Mouse (Mus musculus) embryonic facial prominence, embryonic 12.5 days (tissue): ENCODE data around the gene Ndufs1. TPM values are rescaled to one million over a fixed set of nuclear protein-coding genes. Genes with fewer than 3 reads are reported as not detected.

Source experiments
- ATAC-seq: fragments of 200-750 bp; cut with Nextera tagmentation; 2 replicates; pipeline ENCODE4 v1.8.0; 2017; ENCODE audit not compliant: insufficient number of reproducible peaks, insufficient read depth, low FRiP score, low TSS enrichment
- H3K27ac ChIP-seq: fragments of 300-500 bp; sonication (generic); 2 replicates; pipeline ENCODE4 v1.5.1; 2016; ENCODE audit warnings: mild to moderate bottlenecking
- H3K27me3 ChIP-seq: fragments of 300-500 bp; sonication (generic); 2 replicates; pipeline ENCODE4 v1.6.1; 2016; ENCODE audit warnings: mild to moderate bottlenecking, moderate library complexity
- H3K36me3 ChIP-seq: fragments of 300-500 bp; sonication (generic); 2 replicates; pipeline ENCODE4 v1.6.1; 2016; ENCODE audit warnings: mild to moderate bottlenecking
- H3K4me1 ChIP-seq: fragments of 300-500 bp; sonication (generic); 2 replicates; pipeline ENCODE4 v1.6.1; 2016
- H3K4me2 ChIP-seq: fragments of 300-500 bp; sonication (generic); replicated peaks from 2 replicates; pipeline ENCODE4 v1.6.1; 2016; ENCODE audit warnings: mild to moderate bottlenecking, moderate library complexity
- H3K4me3 ChIP-seq: fragments of 300-500 bp; sonication (generic); 2 replicates; pipeline ENCODE4 v1.5.1; 2016; ENCODE audit warnings: mild to moderate bottlenecking
- H3K9ac ChIP-seq: fragments of 300-500 bp; sonication (generic); 2 replicates; pipeline ENCODE4 v1.6.1; 2016; ENCODE audit warnings: mild to moderate bottlenecking, moderate library complexity
- H3K9me3 ChIP-seq: fragments of 300-500 bp; sonication (generic); 2 replicates; pipeline ENCODE4 v1.6.1; 2016; ENCODE audit warnings: mild to moderate bottlenecking, moderate library complexity
- WGBS: fragments of 180-500 bp; shearing (Covaris S2); methylation state at CpG from one replicate; pipeline ENCODE4 v1.1.7; 2016; 5-methylcytosine and 5-hydroxymethylcytosine counted together
- polyA plus RNA-seq: library from polyadenylated mRNA; unstranded; fragments of >200 nt; fragmentation: Nextera tagmentation; extraction: Ambion mirVana; gene quantifications from 2 replicates; pipeline ENCODE4 v1.2.1, GENCODE M21; 2016

Ndufs1 gene
- polyA plus RNA-seq, 1 experiment from 2014 or later, result 136 TPM

- no peak overlapping the region for H3K27ac ChIP-seq
- H3K4me1 ChIP-seq, result peaks cover 4% of the 10 kb centered on the region; the same call in 1 of the 2 replicates
- 89% methylated on average over 11 of the region's 11 CpGs for WGBS
- no peak overlapping the region for H3K4me3 ChIP-seq
- H3K27me3 ChIP-seq, result no peaks in the 10 kb centered on the region
- H3K9ac ChIP-seq, result no peak overlapping the region
- H3K4me2 ChIP-seq, result no peak overlapping the region
- no peaks in the 10 kb centered on the region for H3K36me3 ChIP-seq
- H3K9me3 ChIP-seq, result no peaks in the 10 kb centered on the region
- no peak for ATAC-seq
Measured at GRCm38 (mm10) chr1:63131766-63132165, 44.9 kb downstream of the Ndufs1 start.

GRCm38 (mm10) chr1:63130883-63131282, 45.8 kb downstream of the Ndufs1 start:
- no peak for ATAC-seq

GRCm38 (mm10) chr1:63129857-63130690, 46.6 kb downstream of the Ndufs1 start:
- no peak for ATAC-seq
- Histone ChIP-seq H3K36me3 (peaks cover 6% of the 10 kb centered on the region; the same call in 1 of the 2 replicates), H3K9ac (peak overlapping the region; percentile 19; the same call in 1 of the 2 replicates), H3K27ac (no peak overlapping the region), H3K4me1 (peaks cover 4% of the 10 kb centered on the region; the same call in 1 of the 2 replicates), H3K9me3 (no peaks in the 10 kb centered on the region), H3K4me3 (peak overlapping the region; percentile 22; the same call in 1 of the 2 replicates), H3K27me3 (no peaks in the 10 kb centered on the region), H3K4me2 (peak overlapping the region; percentile 51)
- WGBS, result 18% methylated on average over 18 of the region's 18 CpGs

More at GRCm38 (mm10) chr1:63130883-63131282, 45.8 kb downstream of the Ndufs1 start:
- Histone ChIP-seq H3K4me1 (peaks cover 4% of the 10 kb centered on the region; the same call in 1 of the 2 replicates), H3K27me3 (no peaks in the 10 kb centered on the region), H3K27ac (no peak overlapping the region), H3K4me3 (no peak overlapping the region), H3K9me3 (no peaks in the 10 kb centered on the region), H3K9ac (no peak overlapping the region), H3K36me3 (no peaks in the 10 kb centered on the region), H3K4me2 (no peak overlapping the region)
- 91% methylated on average over 2 of the region's 2 CpGs for WGBS

GRCm38 (mm10) chr1:63129273-63129672, 47.4 kb downstream of the Ndufs1 start:
- H3K4me2 ChIP-seq, result no peak overlapping the region; the same call in 1 of the 2 replicates
- H3K9me3 ChIP-seq, result no peaks in the 10 kb centered on the region
- no peak overlapping the region for H3K4me3 ChIP-seq
- H3K36me3 ChIP-seq, result peaks cover 9% of the 10 kb centered on the region
- 65% methylated on average over 3 of the region's 3 CpGs for WGBS
- H3K27ac ChIP-seq, result no peak overlapping the region
- H3K27me3 ChIP-seq, result no peaks in the 10 kb centered on the region
- H3K9ac ChIP-seq, result no peak overlapping the region
- peaks cover 4% of the 10 kb centered on the region; the same call in 1 of the 2 replicates for H3K4me1 ChIP-seq
- ATAC-seq, result no peak

- 93% methylated on average over 3 of the region's 3 CpGs for WGBS
- H3K36me3 ChIP-seq, result peaks cover 30% of the 10 kb centered on the region
Measured at GRCm38 (mm10) chr1:63126206-63126605, 50.4 kb downstream of the Ndufs1 start.

GRCm38 (mm10) chr1:63123823-63124450, 52.7 kb downstream of the Ndufs1 start:
- ATAC-seq, result no peak
- Histone ChIP-seq H3K27ac (no peak overlapping the region), H3K9ac (no peak overlapping the region), H3K36me3 (peaks cover 50% of the 10 kb centered on the region), H3K4me2 (no peak overlapping the region), H3K27me3 (no peaks in the 10 kb centered on the region), H3K9me3 (no peaks in the 10 kb centered on the region), H3K4me1 (no peaks in the 10 kb centered on the region), H3K4me3 (no peak overlapping the region)
- WGBS, result 78% methylated on average over 6 of the region's 6 CpGs

More at GRCm38 (mm10) chr1:63126206-63126605, 50.4 kb downstream of the Ndufs1 start:
- Histone ChIP-seq H3K27ac (no peak overlapping the region), H3K9ac (no peak overlapping the region), H3K4me1 (peaks cover 4% of the 10 kb centered on the region; the same call in 1 of the 2 replicates), H3K4me3 (no peak overlapping the region), H3K4me2 (no peak overlapping the region), H3K9me3 (no peaks in the 10 kb centered on the region), H3K27me3 (no peaks in the 10 kb centered on the region)
- ATAC-seq, result no peak

GRCm38 (mm10) chr1:63122005-63122404, 54.6 kb downstream of the Ndufs1 start:
- H3K27ac ChIP-seq, result no peak overlapping the region
- no peaks in the 10 kb centered on the region for H3K9me3 ChIP-seq
- no peak overlapping the region for H3K4me3 ChIP-seq
- H3K9ac ChIP-seq, result no peak overlapping the region
- no peak for ATAC-seq
- 92% methylated on average over 6 of the region's 6 CpGs for WGBS
- H3K4me2 ChIP-seq, result no peak overlapping the region
- H3K36me3 ChIP-seq, result peaks cover 59% of the 10 kb centered on the region
- H3K27me3 ChIP-seq, result no peaks in the 10 kb centered on the region
- no peaks in the 10 kb centered on the region for H3K4me1 ChIP-seq

- no peak overlapping the region for H3K4me3 ChIP-seq
- no peak overlapping the region for H3K27ac ChIP-seq
- H3K27me3 ChIP-seq, result no peaks in the 10 kb centered on the region
- H3K9ac ChIP-seq, result no peak overlapping the region
- H3K9me3 ChIP-seq, result no peaks in the 10 kb centered on the region
- peaks cover 55% of the 10 kb centered on the region for H3K36me3 ChIP-seq
- 93% methylated on average over 2 of the region's 2 CpGs for WGBS
- ATAC-seq, result no peak
- no peak overlapping the region for H3K4me2 ChIP-seq
- peaks cover 11% of the 10 kb centered on the region for H3K4me1 ChIP-seq
Measured at GRCm38 (mm10) chr1:63120382-63120781, 56.3 kb downstream of the Ndufs1 start.

- H3K4me2 ChIP-seq, result no peak overlapping the region
- H3K27ac ChIP-seq, result no peak overlapping the region
- no peaks in the 10 kb centered on the region for H3K27me3 ChIP-seq
- WGBS, result 82% methylated on average over 4 of the region's 4 CpGs
- H3K4me3 ChIP-seq, result no peak overlapping the region
- H3K9ac ChIP-seq, result no peak overlapping the region
- no peaks in the 10 kb centered on the region for H3K9me3 ChIP-seq
- ATAC-seq, result no peak
- H3K36me3 ChIP-seq, result peaks cover 53% of the 10 kb centered on the region
- peaks cover 11% of the 10 kb centered on the region for H3K4me1 ChIP-seq
Measured at GRCm38 (mm10) chr1:63119675-63120074, 57.0 kb downstream of the Ndufs1 start.

GRCm38 (mm10) chr1:63115540-63115939, 61.1 kb downstream of the Ndufs1 start:
- Histone ChIP-seq H3K4me3 (peak overlapping the region; percentile 96), H3K9me3 (no peaks in the 10 kb centered on the region), H3K4me1 (peaks cover 20% of the 10 kb centered on the region), H3K27ac (peak overlapping the region; percentile 100; the same call in 1 of the 2 replicates), H3K36me3 (peaks cover 23% of the 10 kb centered on the region), H3K9ac (peak overlapping the region; percentile 5), H3K4me2 (peak overlapping the region; percentile 94), H3K27me3 (no peaks in the 10 kb centered on the region)
- ATAC-seq, result no peak
- 56% methylated on average over 3 of the region's 3 CpGs for WGBS

GRCm38 (mm10) chr1:63115096-63115495, 61.5 kb downstream of the Ndufs1 start:
- peak overlapping the region; percentile 100 for H3K27ac ChIP-seq
- no peaks in the 10 kb centered on the region for H3K9me3 ChIP-seq
- H3K4me3 ChIP-seq, result peak overlapping the region; percentile 96
- peak overlapping the region; percentile 94 for H3K4me2 ChIP-seq
- peak overlapping the region; percentile 100 for H3K9ac ChIP-seq
- no peak for ATAC-seq
- 26% methylated on average over 4 of the region's 4 CpGs for WGBS
- H3K4me1 ChIP-seq, result peaks cover 24% of the 10 kb centered on the region
- peaks cover 18% of the 10 kb centered on the region for H3K36me3 ChIP-seq
- no peaks in the 10 kb centered on the region for H3K27me3 ChIP-seq
